Mouse (Mus musculus): ENCODE measurements at regions not wholly inside any gene's neighbourhood (a gene's known extent, or its start where the extent isn't known, plus 50 kb on each side); places are given as distances from the start of the nearest gene placed in this dataset.

DNA sequence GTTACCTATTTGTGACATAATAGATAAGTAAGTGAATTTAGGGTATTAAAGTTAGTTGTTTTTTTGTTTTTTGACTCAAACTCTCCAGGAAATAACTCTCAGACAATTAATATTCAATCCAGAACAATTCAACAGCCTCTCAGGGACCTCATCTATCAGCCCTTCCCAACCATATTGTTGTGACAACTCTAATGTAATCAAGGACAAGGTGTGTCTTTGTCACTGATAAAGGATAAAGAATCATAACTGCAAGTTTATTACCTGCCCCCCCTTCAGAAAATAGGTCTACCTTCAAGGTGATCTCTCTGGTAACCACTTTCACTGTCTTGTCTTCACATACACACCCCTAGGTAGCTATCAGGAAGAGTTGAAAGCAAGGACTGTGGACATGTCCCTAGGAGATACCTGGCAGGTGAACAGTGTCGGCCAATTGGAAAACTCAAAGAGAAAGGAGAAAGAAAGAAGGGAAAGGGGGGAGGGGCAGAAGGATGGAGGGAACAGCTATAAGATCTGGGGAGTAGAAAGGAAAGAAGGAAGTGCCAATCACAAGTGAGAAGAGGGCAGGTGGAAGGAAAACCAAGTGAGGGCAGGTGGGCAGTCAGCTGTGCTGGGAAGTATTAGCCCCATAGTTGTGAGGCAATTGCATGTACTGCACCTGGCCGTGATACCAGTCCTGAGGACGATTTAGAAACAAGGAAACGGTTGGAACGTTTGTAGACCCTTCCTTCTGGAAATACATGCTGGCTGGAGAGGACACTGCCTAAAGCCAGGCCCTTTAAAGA lies 51.3 kb upstream of the Gm47985 start:
- Histone ChIP-seq H3K27me3 (ENCODE audit: control insufficient read depth, insufficient read depth, low read length) (no peaks in the 10 kb centered on the region), H3K27ac (replicated peaks in 1 of 2; ENCODE audit: control insufficient read depth in 1 of 2, insufficient read depth in 1 of 2, low read depth in 2 of 2, low read length in 2 of 2) (peak overlapping the region; percentile 34 to 53)
- ATAC-seq (ENCODE audit: insufficient number of reproducible peaks, insufficient read depth, low FRiP score, low read depth), result no peak

DNA sequence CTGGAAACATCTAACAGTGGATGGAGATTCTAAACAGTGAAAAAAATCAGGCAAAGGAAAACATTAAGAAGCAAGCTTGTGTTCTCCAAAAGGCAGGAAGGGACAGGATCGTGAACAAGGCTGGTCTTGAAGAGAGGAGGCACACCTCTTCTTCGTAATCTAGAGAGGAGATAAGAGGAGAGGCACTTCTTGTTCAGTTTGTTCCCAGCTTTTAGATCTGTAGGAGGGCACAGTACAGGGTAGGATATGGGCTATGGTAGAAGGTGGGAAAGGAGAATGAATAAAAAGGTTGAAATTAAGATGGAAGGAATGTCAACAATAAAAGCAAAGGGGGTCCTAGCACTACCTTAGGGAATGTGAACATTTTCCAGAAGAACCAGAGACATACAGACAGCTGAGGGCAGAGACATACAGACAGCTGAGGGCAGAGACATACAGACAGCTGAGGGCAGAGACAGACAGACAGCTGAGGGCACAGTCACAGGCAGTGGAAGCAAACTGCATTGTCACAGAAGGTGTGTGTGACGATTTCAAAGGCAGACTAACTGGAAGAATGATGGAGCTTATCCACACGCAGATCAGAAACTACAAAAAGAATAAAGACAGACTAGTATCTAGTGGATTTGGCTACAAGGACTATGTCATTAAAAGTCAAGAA lies 50.6 kb upstream of the Gm47985 start:
- H3K4me1 ChIP-seq (ENCODE audit: control insufficient read depth in 2 of 2, insufficient read depth in 2 of 2, low read length in 2 of 2), result peaks cover 12 to 35% of the 10 kb centered on the region in 2 experiments
- no peak for ATAC-seq (ENCODE audit: insufficient number of reproducible peaks, insufficient read depth, low FRiP score, low read depth)
- no peak overlapping the region for H3K4me3 ChIP-seq (ENCODE audit: control insufficient read depth in 1 of 2, insufficient read depth in 1 of 2, low read depth in 1 of 2, low read length in 2 of 2)
- H3K9me3 ChIP-seq (ENCODE audit: control insufficient read depth, low read length), result no peaks in the 10 kb centered on the region
- H3K9ac ChIP-seq (ENCODE audit: low read length), result no peak overlapping the region; the same call in 1 of the 2 replicates
- peak overlapping the region; percentile 34 to 53 for H3K27ac ChIP-seq (replicated peaks in 1 of 2; ENCODE audit: control insufficient read depth in 1 of 2, insufficient read depth in 1 of 2, low read depth in 2 of 2, low read length in 2 of 2)
- WGBS, result 16% methylated on average over 4 of the region's 4 CpGs
- no peaks in the 10 kb centered on the region for H3K36me3 ChIP-seq (ENCODE audit: control insufficient read depth, insufficient read depth, low read length)
- no peak overlapping the region for H3K4me2 ChIP-seq (ENCODE audit: low read length)
- no peaks in the 10 kb centered on the region for H3K27me3 ChIP-seq (ENCODE audit: control insufficient read depth, insufficient read depth, low read length)

More for the DNA sequence above, 51.3 kb upstream of the Gm47985 start:
- Histone ChIP-seq H3K9ac (ENCODE audit: low read length) (no peak overlapping the region; the same call in 1 of the 2 replicates), H3K4me1 (ENCODE audit: control insufficient read depth in 2 of 2, insufficient read depth in 2 of 2, low read length in 2 of 2) (peaks cover 12 to 35% of the 10 kb centered on the region in 2 experiments), H3K36me3 (ENCODE audit: control insufficient read depth, insufficient read depth, low read length) (no peaks in the 10 kb centered on the region), H3K4me3 (ENCODE audit: control insufficient read depth in 1 of 2, insufficient read depth in 1 of 2, low read depth in 1 of 2, low read length in 2 of 2) (no peak overlapping the region), H3K9me3 (ENCODE audit: control insufficient read depth, low read length) (no peaks in the 10 kb centered on the region), H3K4me2 (ENCODE audit: low read length) (no peak overlapping the region)
- WGBS, result 46% methylated on average over 5 of the region's 5 CpGs
